Mouse (Mus musculus) heart, postnatal 25 days (tissue): ENCODE results near the gene Myl6b. TPM values are rescaled to one million over a fixed set of nuclear protein-coding genes. Genes with fewer than 3 reads are reported as not detected.
"Not testable (repeated sequence)": the region's sequence is repeated elsewhere in the genome, so short reads cannot be mapped to it uniquely, and the experiment has no call there.

Experiments
- DNase-seq: peaks from one replicate; pipeline ENCODE4 v3.0.0; 2022; ENCODE audit warnings: low spot score
- intact Hi-C: fragments of 180-260 bp; cut with DNase I; formaldehyde crosslinking; loops from one replicate; pipeline ENCODE4 v1.15.1; 2025
- total RNA-seq, 2 experiments: library from RNA; stranded (reverse); gene quantifications; 2 replicates each; pipeline ENCODE4 v1.2.3; 2021

Myl6b gene
- total RNA-seq, 2 experiments from 2014 or later: 2.5 to 2.9 TPM

GRCm38 (mm10) chr10:128524111-128524731 lies 25.7 kb upstream of the Myl6b start:
- intact Hi-C loops: no loop called here
- no peak for DNase-seq

DNA sequence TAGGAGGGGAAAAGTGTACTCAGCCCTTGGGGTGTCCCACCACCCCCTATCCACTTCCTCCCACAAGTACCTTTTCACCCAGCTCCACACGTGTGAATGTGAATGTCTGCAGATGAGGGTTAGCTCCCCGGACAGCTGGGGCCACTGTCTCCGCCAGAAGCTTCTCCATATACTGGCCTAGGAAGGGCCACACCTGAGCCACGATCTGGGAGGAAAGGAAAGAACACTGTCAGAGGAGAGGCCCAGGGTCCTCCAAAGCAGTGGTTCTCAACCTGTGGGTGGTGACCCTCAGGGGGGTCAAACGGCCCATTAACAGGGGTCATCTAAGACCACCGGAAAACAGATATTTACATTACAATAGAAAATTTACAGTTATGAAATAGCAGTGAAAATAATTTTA lies 23.9 kb upstream of the Myl6b start:
- DNase-seq: no peak
- intact Hi-C loops: no loop called here

- no peak for DNase-seq
- intact Hi-C loops: no loop called here
Observed at GRCm38 (mm10) chr10:128520591-128520990, 22.1 kb upstream of the Myl6b start.

- intact Hi-C loops: loop anchor here (2.0 kb wide), 1 partner anchor 16 kb away; no protein-coding TSS in a partner anchor
- no peak for DNase-seq
Observed at GRCm38 (mm10) chr10:128518833-128519232, 20.3 kb upstream of the Myl6b start.

GRCm38 (mm10) chr10:128516677-128517076 lies 18.2 kb upstream of the Myl6b start:
- intact Hi-C loops: no loop called here

GRCm38 (mm10) chr10:128516029-128516428 lies 17.5 kb upstream of the Myl6b start:
- DNase-seq: no peak
- intact Hi-C loops: no loop called here

More at GRCm38 (mm10) chr10:128516677-128517076, 18.2 kb upstream of the Myl6b start:
- no peak for DNase-seq

GRCm38 (mm10) chr10:128515044-128515443 lies 16.6 kb upstream of the Myl6b start:
- intact Hi-C loops: no loop called here
- DNase-seq: no peak

- intact Hi-C loops: no loop called here
- DNase-seq: no peak
Observed at GRCm38 (mm10) chr10:128511761-128512160, 13.3 kb upstream of the Myl6b start.

DNA sequence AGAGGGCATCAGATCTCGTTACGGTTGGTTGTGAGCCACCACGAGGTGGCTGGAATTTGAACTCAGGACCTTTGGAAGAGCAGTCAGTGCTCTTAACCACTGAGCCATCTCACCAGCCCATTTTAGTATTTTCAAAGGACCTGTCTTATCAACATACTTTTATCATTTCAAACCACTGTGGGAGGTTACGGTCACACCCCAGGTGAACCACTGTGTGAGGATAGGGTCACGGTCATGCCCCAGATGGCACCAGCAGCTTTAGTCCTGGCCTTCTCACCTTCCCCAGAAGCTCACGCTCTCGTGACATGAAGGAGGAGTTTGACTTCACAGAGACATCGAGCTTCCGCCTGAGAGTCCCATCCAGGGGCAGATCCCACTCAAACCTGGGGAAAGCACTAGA lies 12.7 kb upstream of the Myl6b start:
- DNase-seq: no peak
- intact Hi-C loops: no loop called here

GRCm38 (mm10) chr10:128510301-128510700 lies 11.8 kb upstream of the Myl6b start:
- intact Hi-C loops: no loop called here

DNA sequence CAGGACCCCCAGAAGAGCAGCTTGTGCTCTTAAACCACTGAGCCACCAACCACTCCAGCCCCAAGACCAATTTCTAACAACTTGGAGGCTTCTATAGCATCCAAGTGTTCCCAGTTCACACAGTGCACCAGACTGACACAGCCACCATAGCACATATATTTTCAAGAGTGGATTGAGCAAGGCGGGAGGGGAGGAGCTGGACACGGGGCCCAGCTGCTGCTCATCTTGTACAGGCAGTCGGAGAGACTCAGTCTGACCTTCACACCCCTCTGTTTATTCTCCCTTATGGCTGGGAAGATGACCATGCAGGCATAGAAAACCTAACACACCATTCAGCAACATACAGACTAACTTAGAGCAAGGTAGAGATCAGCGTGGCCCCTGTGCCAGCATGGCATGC lies 11.3 kb upstream of the Myl6b start:
- intact Hi-C loops: loop anchor here (5.0 kb wide), 1 partner anchor 32 kb away; no protein-coding TSS in a partner anchor
- no peak for DNase-seq

More at GRCm38 (mm10) chr10:128510301-128510700, 11.8 kb upstream of the Myl6b start:
- no peak for DNase-seq

GRCm38 (mm10) chr10:128509203-128509602 lies 10.7 kb upstream of the Myl6b start:
- intact Hi-C loops: loop anchor here (5.0 kb wide), 1 partner anchor 33 kb away; no protein-coding TSS in a partner anchor
- no peak for DNase-seq

- intact Hi-C loops: loop anchor here (5.0 kb wide), 1 partner anchor 34 kb away; no protein-coding TSS in a partner anchor
- DNase-seq: no peak
Observed at GRCm38 (mm10) chr10:128508260-128508659, 9.8 kb upstream of the Myl6b start.

GRCm38 (mm10) chr10:128505974-128506373 lies 7.5 kb upstream of the Myl6b start:
- intact Hi-C loops: loop anchor here (5.0 kb wide), 1 partner anchor 36 kb away; no protein-coding TSS in a partner anchor
- DNase-seq: no peak

GRCm38 (mm10) chr10:128505371-128505667 lies 6.8 kb upstream of the Myl6b start:
- DNase-seq: not testable (repeated sequence)
- intact Hi-C loops: loop anchor here (5.0 kb wide), 1 partner anchor 37 kb away; no protein-coding TSS in a partner anchor

DNA sequence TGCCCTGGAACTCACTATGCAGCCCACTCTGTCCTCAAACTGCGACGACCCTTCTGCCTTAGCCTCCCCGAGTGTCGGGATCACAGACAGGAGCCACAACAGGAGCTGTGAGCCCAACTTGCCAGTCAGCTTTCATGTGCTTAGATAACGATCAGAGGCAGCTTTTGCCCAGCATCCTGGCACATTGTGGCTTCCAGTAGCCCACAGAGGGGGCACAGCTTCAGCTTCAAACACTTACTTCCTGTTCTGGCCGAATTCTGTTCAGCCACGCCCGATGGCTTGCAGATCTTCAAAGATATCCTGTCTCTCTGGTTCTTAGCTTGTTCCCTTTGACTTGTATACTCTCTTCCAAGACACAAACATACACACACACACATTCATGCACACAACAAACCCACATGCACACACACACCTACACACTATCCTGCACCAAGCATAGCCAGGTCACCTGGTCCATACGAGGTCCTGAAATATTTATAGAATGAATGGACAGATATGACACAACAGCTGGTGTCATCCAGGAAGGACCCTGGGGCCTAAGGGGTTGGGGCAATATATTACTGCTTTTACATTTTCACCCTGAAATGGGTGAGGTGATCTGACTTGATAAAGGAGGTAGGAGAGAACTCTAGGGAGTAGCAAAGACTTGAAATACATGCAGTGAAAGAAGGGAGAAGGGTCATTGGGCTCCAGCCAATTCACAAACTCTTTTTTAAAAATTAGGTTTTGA lies 6.3 kb upstream of the Myl6b start:
- intact Hi-C loops: loop anchor here (5.0 kb wide), 1 partner anchor 37 kb away; no protein-coding TSS in a partner anchor
- DNase-seq: no peak

GRCm38 (mm10) chr10:128504012-128504411 lies 5.5 kb upstream of the Myl6b start:
- intact Hi-C loops: no loop called here
- no peak for DNase-seq

GRCm38 (mm10) chr10:128503532-128503931 lies 5.0 kb upstream of the Myl6b start:
- no peak for DNase-seq
- intact Hi-C loops: no loop called here

DNA sequence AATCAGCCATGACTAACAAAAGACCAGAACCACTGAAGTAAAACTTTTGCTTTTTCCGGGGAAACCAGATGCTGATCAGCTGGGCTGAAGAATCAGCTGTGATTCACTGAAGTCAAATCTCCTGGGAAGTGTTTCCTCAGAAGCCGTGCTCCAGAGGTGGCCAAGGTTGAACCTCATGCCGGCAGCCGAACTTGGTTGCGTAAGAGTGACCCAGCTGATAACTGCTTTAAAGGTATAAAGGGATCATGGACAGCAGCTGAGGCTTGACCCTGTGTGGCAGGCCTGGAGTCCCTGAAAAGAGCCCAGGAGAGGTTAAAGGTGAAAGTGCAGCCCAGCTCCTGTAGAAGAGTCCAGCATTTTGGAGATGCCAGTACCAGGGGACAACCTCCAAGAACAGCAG lies 3.9 kb upstream of the Myl6b start:
- intact Hi-C loops: no loop called here
- DNase-seq: no peak

DNA sequence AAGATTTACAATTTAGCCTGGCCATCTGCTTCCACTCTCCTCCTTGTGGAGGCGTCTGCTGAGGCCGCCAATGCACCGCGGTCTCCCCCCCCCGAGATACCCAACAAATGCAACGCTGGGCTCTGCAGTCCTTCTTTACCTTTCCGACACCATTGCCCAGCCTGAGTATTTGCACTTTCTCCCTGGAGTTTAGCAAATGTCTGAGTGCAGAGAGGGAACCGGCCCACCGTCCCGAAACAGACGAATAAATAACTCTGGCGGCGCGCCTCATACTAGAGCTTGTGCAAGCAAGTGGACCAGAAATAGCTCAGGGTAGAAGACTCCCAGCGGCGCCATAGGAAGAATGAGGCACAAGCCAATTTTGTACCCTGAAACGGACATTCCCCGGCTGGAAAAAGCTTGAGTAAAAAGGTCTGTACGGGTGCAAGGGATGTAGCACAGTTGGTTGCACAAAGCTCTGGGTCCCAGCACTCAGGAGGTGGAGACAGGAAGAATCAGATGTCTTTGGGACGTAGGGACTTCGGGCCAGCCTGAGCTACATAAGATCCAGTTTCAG lies 709 bp upstream of the Myl6b start:
- intact Hi-C loops: loop anchor here (5.0 kb wide), 1 partner anchor 48 kb away; the partner anchor contains the start of genes Rpl41 and Zc3h10
- DNase-seq: peak; percentile 51
